Mouse (Mus musculus) embryonic facial prominence, embryonic 11.5 days (tissue): ENCODE data around the gene Pdzrn4. TPM values are rescaled to one million over a fixed set of nuclear protein-coding genes. Genes with fewer than 3 reads are reported as not detected.

ENCODE experiments used
- ATAC-seq: fragments of 200-750 bp; cut with Nextera tagmentation; replicated peaks from 2 replicates; pipeline ENCODE4 v1.8.0; 2017; ENCODE audit warnings: low read depth; ENCODE audit not compliant: insufficient number of reproducible peaks, low FRiP score, low TSS enrichment
- DNase-seq: peaks from one replicate; pipeline ENCODE4 v3.0.0-alpha.2; 2015; ENCODE audit warnings: low spot score
- H3K27ac ChIP-seq: fragments of 300-500 bp; sonication (generic); replicated peaks from 2 replicates; pipeline ENCODE4 v1.5.1; 2014; ENCODE audit warnings: mild to moderate bottlenecking, low read depth, low read length, control low read depth
- H3K27me3 ChIP-seq: fragments of 300-500 bp; sonication (generic); 2 replicates; pipeline ENCODE4 v1.6.1; 2014; ENCODE audit warnings: mild to moderate bottlenecking, low read length, moderate library complexity, mixed read lengths; ENCODE audit not compliant: control insufficient read depth, insufficient read depth
- H3K36me3 ChIP-seq: fragments of 300-500 bp; sonication (generic); replicated peaks from 2 replicates; pipeline ENCODE4 v1.6.1; 2014; ENCODE audit warnings: low read depth, mild to moderate bottlenecking, low read length, moderate library complexity, mixed read lengths; ENCODE audit not compliant: control insufficient read depth, insufficient read depth
- H3K4me1 ChIP-seq: fragments of 300-500 bp; sonication (generic); 2 replicates; pipeline ENCODE4 v1.6.1; 2014; ENCODE audit warnings: low read length, mixed read lengths; ENCODE audit not compliant: control insufficient read depth, insufficient read depth
- H3K4me2 ChIP-seq: fragments of 300-500 bp; sonication (generic); 2 replicates; pipeline ENCODE4 v1.6.1; 2014; ENCODE audit warnings: low read depth, mild to moderate bottlenecking, control low read depth, low read length, moderate library complexity
- H3K4me3 ChIP-seq: fragments of 300-500 bp; sonication (generic); 2 replicates; pipeline ENCODE4 v1.5.1; 2014; ENCODE audit warnings: low read depth, low read length, control low read depth
- H3K9ac ChIP-seq: fragments of 300-500 bp; sonication (generic); replicated peaks from 2 replicates; pipeline ENCODE4 v1.6.1; 2014; ENCODE audit warnings: mild to moderate bottlenecking, control low read depth, low read length
- H3K9me3 ChIP-seq: fragments of 300-500 bp; sonication (generic); replicated peaks from 2 replicates; pipeline ENCODE4 v1.6.1; 2016; ENCODE audit warnings: mild to moderate bottlenecking, low read length, inconsistent platforms, mixed read lengths; ENCODE audit not compliant: control insufficient read depth
- WGBS: fragments of 180-500 bp; shearing (Covaris S2); extraction: QIAGEN DNeasy Blood & Tissue Kit; methylation state at CpG from one replicate; pipeline ENCODE4 v1.1.7; 2014; 5-methylcytosine and 5-hydroxymethylcytosine counted together
- polyA plus RNA-seq: library from polyadenylated mRNA; unstranded; fragments of >200 nt; fragmentation: Nextera tagmentation; extraction: Ambion mirVana; gene quantifications from 2 replicates; pipeline ENCODE4 v1.2.1, GENCODE M21; 2014

Pdzrn4 gene
- polyA plus RNA-seq, 1 experiment from 2014 or later = 2.8 TPM

GRCm38 (mm10) chr15:92399278-92399677, 2.6 kb downstream of the Pdzrn4 start:
- Histone ChIP-seq H3K4me2 (no peak overlapping the region), H3K9ac (no peak overlapping the region), H3K36me3 (no peaks in the 10 kb centered on the region), H3K4me3 (no peak overlapping the region), H3K4me1 (no peaks in the 10 kb centered on the region), H3K27ac (no peak overlapping the region), H3K9me3 (no peaks in the 10 kb centered on the region), H3K27me3 (peaks cover 11% of the 10 kb centered on the region; the same call in 1 of the 2 replicates)
- no peak; the same call in 1 of the 2 replicates for ATAC-seq
- peak; percentile 76 for DNase-seq
- 31% methylated on average over 5 of the region's 5 CpGs for WGBS

- no peaks in the 10 kb centered on the region for H3K9me3 ChIP-seq
- no peaks in the 10 kb centered on the region for H3K36me3 ChIP-seq
- H3K4me3 ChIP-seq = no peak overlapping the region
- peaks cover 8% of the 10 kb centered on the region; the same call in 1 of the 2 replicates for H3K27me3 ChIP-seq
- ATAC-seq (no peak), DNase-seq (no peak)
- no peak overlapping the region for H3K27ac ChIP-seq
- H3K4me1 ChIP-seq = no peaks in the 10 kb centered on the region
- no peak overlapping the region for H3K9ac ChIP-seq
- 71% methylated on average over 6 of the region's 6 CpGs for WGBS
- no peak overlapping the region for H3K4me2 ChIP-seq
These were observed 4.9 kb downstream of the Pdzrn4 start for GRCm38 (mm10) chr15:92401554-92401953.

GRCm38 (mm10) chr15:92415323-92415722, 18.6 kb downstream of the Pdzrn4 start:
- WGBS = 27% methylated on average over 4 of the region's 4 CpGs
- Histone ChIP-seq H3K4me1 (no peaks in the 10 kb centered on the region), H3K36me3 (no peaks in the 10 kb centered on the region), H3K9ac (no peak overlapping the region), H3K4me2 (no peak overlapping the region), H3K27ac (no peak overlapping the region), H3K9me3 (no peaks in the 10 kb centered on the region), H3K27me3 (no peaks in the 10 kb centered on the region), H3K4me3 (no peak overlapping the region)
- DNase-seq (no peak), ATAC-seq (no peak)

- ATAC-seq (no peak), DNase-seq (no peak)
- no peaks in the 10 kb centered on the region for H3K27me3 ChIP-seq
- H3K9me3 ChIP-seq = no peaks in the 10 kb centered on the region
- H3K36me3 ChIP-seq = no peaks in the 10 kb centered on the region
- H3K9ac ChIP-seq = no peak overlapping the region
- no peaks in the 10 kb centered on the region for H3K4me1 ChIP-seq
- WGBS = 83% methylated on average over 6 of the region's 6 CpGs
- H3K4me3 ChIP-seq = no peak overlapping the region
- H3K27ac ChIP-seq = no peak overlapping the region
- no peak overlapping the region for H3K4me2 ChIP-seq
These were observed 19.5 kb downstream of the Pdzrn4 start for GRCm38 (mm10) chr15:92416141-92416540.

GRCm38 (mm10) chr15:92416658-92417057, 20.0 kb downstream of the Pdzrn4 start:
- Histone ChIP-seq H3K9me3 (no peaks in the 10 kb centered on the region), H3K4me3 (no peak overlapping the region), H3K4me1 (no peaks in the 10 kb centered on the region), H3K36me3 (no peaks in the 10 kb centered on the region), H3K9ac (no peak overlapping the region), H3K4me2 (no peak overlapping the region), H3K27me3 (no peaks in the 10 kb centered on the region), H3K27ac (no peak overlapping the region)
- 35% methylated on average over 7 of the region's 7 CpGs for WGBS
- ATAC-seq (0 out of 2 replicates have a peak, but pooled peaks have one; percentile 14), DNase-seq (no peak)

- 32% methylated on average over 3 of the region's 3 CpGs for WGBS
These were observed 20.4 kb downstream of the Pdzrn4 start for GRCm38 (mm10) chr15:92417120-92417519.

GRCm38 (mm10) chr15:92434605-92435004, 37.9 kb downstream of the Pdzrn4 start:
- no peaks in the 10 kb centered on the region for H3K9me3 ChIP-seq
- no peaks in the 10 kb centered on the region for H3K27me3 ChIP-seq
- no peak overlapping the region for H3K9ac ChIP-seq
- no peak overlapping the region for H3K27ac ChIP-seq
- no peaks in the 10 kb centered on the region for H3K4me1 ChIP-seq
- H3K4me3 ChIP-seq = no peak overlapping the region
- H3K36me3 ChIP-seq = no peaks in the 10 kb centered on the region
- ATAC-seq = no peak
- H3K4me2 ChIP-seq = no peak overlapping the region
- peak; percentile 79 for DNase-seq
- WGBS = 7% methylated on average over 6 of the region's 6 CpGs

More at GRCm38 (mm10) chr15:92417120-92417519, 20.4 kb downstream of the Pdzrn4 start:
- H3K27ac ChIP-seq = no peak overlapping the region
- no peak overlapping the region for H3K9ac ChIP-seq
- ATAC-seq (0 out of 2 replicates have a peak, but pooled peaks have one; percentile 44), DNase-seq (peak; percentile 28)
- H3K27me3 ChIP-seq = no peaks in the 10 kb centered on the region
- no peaks in the 10 kb centered on the region for H3K36me3 ChIP-seq
- H3K4me2 ChIP-seq = no peak overlapping the region
- no peak overlapping the region for H3K4me3 ChIP-seq
- no peaks in the 10 kb centered on the region for H3K4me1 ChIP-seq
- no peaks in the 10 kb centered on the region for H3K9me3 ChIP-seq

- H3K9me3 ChIP-seq = no peaks in the 10 kb centered on the region
- no peaks in the 10 kb centered on the region for H3K36me3 ChIP-seq
- H3K27ac ChIP-seq = no peak overlapping the region
- H3K4me3 ChIP-seq = no peak overlapping the region
- H3K27me3 ChIP-seq = no peaks in the 10 kb centered on the region
- 41% methylated on average over 4 of the region's 4 CpGs for WGBS
- H3K4me2 ChIP-seq = no peak overlapping the region
- DNase-seq (no peak), ATAC-seq (no peak)
- no peak overlapping the region for H3K9ac ChIP-seq
- no peaks in the 10 kb centered on the region for H3K4me1 ChIP-seq
These were observed 38.6 kb downstream of the Pdzrn4 start for GRCm38 (mm10) chr15:92435306-92435705.
